Mouse (Mus musculus): ENCODE measurements around the gene Galntl6.

Galntl6 gene

GRCm38 (mm10) chr8:58290080-58290479 lies 622.4 kb downstream of the Galntl6 start:
- DNase-seq (ENCODE audit: extremely low read depth, low read depth, low spot score) = no peak

- no peak for DNase-seq (ENCODE audit: extremely low read depth, low read depth, low spot score)
Measured at GRCm38 (mm10) chr8:58265485-58265884, 647.0 kb downstream of the Galntl6 start.

- no peak for DNase-seq (ENCODE audit: extremely low read depth, low read depth, low spot score)
Measured at GRCm38 (mm10) chr8:58258577-58259315, 653.7 kb downstream of the Galntl6 start.

- no peak for DNase-seq (ENCODE audit: extremely low read depth, low read depth, low spot score)
Measured at GRCm38 (mm10) chr8:58253620-58254019, 658.8 kb downstream of the Galntl6 start.

GRCm38 (mm10) chr8:58244830-58245229 lies 667.6 kb downstream of the Galntl6 start:
- no peak for DNase-seq (ENCODE audit: extremely low read depth, low read depth, low spot score)

GRCm38 (mm10) chr8:58234220-58234619 lies 678.2 kb downstream of the Galntl6 start:
- no peak for DNase-seq (ENCODE audit: extremely low read depth, low read depth, low spot score)

- no peak for DNase-seq (ENCODE audit: extremely low read depth, low read depth, low spot score)
Measured at GRCm38 (mm10) chr8:58228725-58229124, 683.7 kb downstream of the Galntl6 start.

- no peak for DNase-seq (ENCODE audit: extremely low read depth, low read depth, low spot score)
Measured at GRCm38 (mm10) chr8:58217885-58218284, 694.6 kb downstream of the Galntl6 start.

- no peak for DNase-seq (ENCODE audit: extremely low read depth, low read depth, low spot score)
Measured at GRCm38 (mm10) chr8:58189694-58190093, 722.7 kb downstream of the Galntl6 start.

- DNase-seq (ENCODE audit: extremely low read depth, low read depth, low spot score) = no peak
Measured at GRCm38 (mm10) chr8:58146961-58147360, 765.5 kb downstream of the Galntl6 start.

GRCm38 (mm10) chr8:58086733-58087132 lies 825.7 kb downstream of the Galntl6 start:
- no peak for DNase-seq (ENCODE audit: extremely low read depth, low read depth, low spot score)

GRCm38 (mm10) chr8:58084931-58085330 lies 827.5 kb downstream of the Galntl6 start:
- DNase-seq (ENCODE audit: extremely low read depth, low read depth, low spot score) = no peak

GRCm38 (mm10) chr8:58081715-58082114 lies 830.7 kb downstream of the Galntl6 start:
- no peak for DNase-seq (ENCODE audit: extremely low read depth, low read depth, low spot score)

- DNase-seq (ENCODE audit: extremely low read depth, low read depth, low spot score) = no peak
Measured at GRCm38 (mm10) chr8:58074611-58075010, 837.8 kb downstream of the Galntl6 start.

- no peak for DNase-seq (ENCODE audit: extremely low read depth, low read depth, low spot score)
Measured at GRCm38 (mm10) chr8:58073733-58074132, 838.7 kb downstream of the Galntl6 start.

- no peak for DNase-seq (ENCODE audit: extremely low read depth, low read depth, low spot score)
Measured at GRCm38 (mm10) chr8:58032271-58032670, 880.2 kb downstream of the Galntl6 start.

- no peak for DNase-seq (ENCODE audit: extremely low read depth, low read depth, low spot score)
Measured at GRCm38 (mm10) chr8:58025558-58025957, 886.9 kb downstream of the Galntl6 start.

GRCm38 (mm10) chr8:58025094-58025493 lies 887.3 kb downstream of the Galntl6 start:
- DNase-seq (ENCODE audit: extremely low read depth, low read depth, low spot score) = no peak

GRCm38 (mm10) chr8:58023426-58024176 lies 888.8 kb downstream of the Galntl6 start:
- no peak for DNase-seq (ENCODE audit: extremely low read depth, low read depth, low spot score)

- no peak for DNase-seq (ENCODE audit: extremely low read depth, low read depth, low spot score)
Measured at GRCm38 (mm10) chr8:57989428-57990171, 922.8 kb downstream of the Galntl6 start.

- DNase-seq (ENCODE audit: extremely low read depth, low read depth, low spot score) = no peak
Measured at GRCm38 (mm10) chr8:57977372-57977771, 935.1 kb downstream of the Galntl6 start.

GRCm38 (mm10) chr8:57974093-57974492 lies 938.3 kb downstream of the Galntl6 start:
- no peak for DNase-seq (ENCODE audit: extremely low read depth, low read depth, low spot score)
